Mouse (Mus musculus): ENCODE results near the gene Cmtm3. TPM values are rescaled to one million over a fixed set of nuclear protein-coding genes. Genes with fewer than 3 reads are reported as not detected.

The Cmtm3 gene
- polyA plus RNA-seq, 1 experiment from 2014 or later: 63.2 TPM

- WGBS: 86% methylated on average over 5 of the region's 5 CpGs
- Histone ChIP-seq H3K27me3 (ENCODE audit: low read depth, poor library complexity, severe bottlenecking) (no peaks in the 10 kb centered on the region), H3K4me1 (peaks cover 8% of the 10 kb centered on the region; the same call in 1 of the 2 replicates), H3K9me3 (replicated peaks) (no peaks in the 10 kb centered on the region), H3K36me3 (peaks cover 64% of the 10 kb centered on the region), H3K27ac (no peak overlapping the region), H3K4me3 (no peak overlapping the region)
- DNase-seq (ENCODE audit: low spot score): no peak
These were observed 9.8 kb downstream of the Cmtm3 start for GRCm38 (mm10) chr8:104348971-104349370.

DNA sequence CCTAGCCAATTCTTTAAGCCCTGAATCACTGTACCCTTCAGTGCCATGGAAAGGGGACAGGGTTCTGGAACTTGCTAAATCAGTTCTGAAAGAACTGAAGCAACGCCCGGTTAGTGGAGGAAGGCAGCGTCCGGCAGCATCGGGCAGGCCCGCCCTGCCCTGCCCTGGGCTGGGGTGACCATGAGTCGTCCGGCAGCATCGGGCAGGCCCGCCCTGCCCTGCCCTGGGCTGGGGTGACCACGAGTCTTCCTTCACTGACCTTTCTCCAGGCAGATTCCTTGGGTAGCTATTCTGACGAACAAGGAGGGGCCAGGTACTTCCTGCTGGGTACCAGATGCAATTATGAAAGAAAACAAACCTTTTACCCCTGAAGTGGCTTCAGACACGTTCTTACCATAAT is 10.8 kb downstream of the Cmtm3 start:
- Histone ChIP-seq H3K27ac (no peak overlapping the region), H3K27me3 (ENCODE audit: low read depth, poor library complexity, severe bottlenecking) (no peaks in the 10 kb centered on the region), H3K4me3 (no peak overlapping the region), H3K9me3 (replicated peaks) (no peaks in the 10 kb centered on the region), H3K4me1 (peaks cover 8% of the 10 kb centered on the region; the same call in 1 of the 2 replicates), H3K36me3 (peaks cover 70% of the 10 kb centered on the region)
- 81% methylated on average over 13 of the region's 13 CpGs for WGBS
- no peak for DNase-seq (ENCODE audit: low spot score)

DNA sequence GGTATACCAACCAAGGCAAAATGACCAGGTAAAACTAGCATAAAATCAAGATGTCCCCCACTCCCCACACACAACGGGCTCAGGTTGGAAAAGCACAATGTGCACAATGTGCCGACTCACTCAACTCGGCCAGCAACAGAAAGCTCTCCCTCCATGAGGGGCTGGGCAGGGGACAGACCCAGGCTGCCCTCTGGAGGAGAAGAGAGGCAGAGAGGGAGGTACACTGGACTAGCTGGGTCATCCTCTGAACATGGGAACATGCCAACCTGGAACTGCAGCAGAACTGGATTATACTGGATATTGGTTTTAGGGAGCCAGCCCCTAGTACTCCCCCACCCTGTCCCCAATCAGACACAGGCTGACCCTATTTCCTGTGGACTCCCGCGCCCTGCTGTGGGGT is 14.0 kb downstream of the Cmtm3 start:
- WGBS: 72% methylated on average over 5 of the region's 5 CpGs
- Histone ChIP-seq H3K4me1 (no peaks in the 10 kb centered on the region), H3K4me3 (no peak overlapping the region), H3K27ac (no peak overlapping the region), H3K9me3 (replicated peaks) (no peaks in the 10 kb centered on the region), H3K36me3 (peaks cover 62% of the 10 kb centered on the region), H3K27me3 (ENCODE audit: low read depth, poor library complexity, severe bottlenecking) (no peaks in the 10 kb centered on the region)
- no peak for DNase-seq (ENCODE audit: low spot score)

- no peak for DNase-seq (ENCODE audit: low spot score)
- Histone ChIP-seq H3K4me3 (no peak overlapping the region), H3K27ac (no peak overlapping the region), H3K36me3 (peaks cover 55% of the 10 kb centered on the region), H3K27me3 (ENCODE audit: low read depth, poor library complexity, severe bottlenecking) (no peaks in the 10 kb centered on the region), H3K9me3 (replicated peaks) (no peaks in the 10 kb centered on the region), H3K4me1 (0 out of 2 replicates have a peak, but pooled peaks cover 1% of the 10 kb centered on the region)
- WGBS: 91% methylated on average over 10 of the region's 10 CpGs
These were observed 15.3 kb downstream of the Cmtm3 start for GRCm38 (mm10) chr8:104354504-104354903.

GRCm38 (mm10) chr8:104358637-104359036 is 19.4 kb downstream of the Cmtm3 start:
- Histone ChIP-seq H3K9me3 (replicated peaks) (no peaks in the 10 kb centered on the region), H3K4me1 (0 out of 2 replicates have a peak, but pooled peaks cover 7% of the 10 kb centered on the region), H3K27me3 (ENCODE audit: low read depth, poor library complexity, severe bottlenecking) (no peaks in the 10 kb centered on the region), H3K36me3 (peaks cover 33% of the 10 kb centered on the region), H3K27ac (no peak overlapping the region), H3K4me3 (no peak overlapping the region)
- DNase-seq (ENCODE audit: low spot score): no peak
- WGBS: 89% methylated on average over 3 of the region's 3 CpGs

GRCm38 (mm10) chr8:104359778-104360456 is 20.7 kb downstream of the Cmtm3 start:
- no peak for DNase-seq (ENCODE audit: low spot score)
- Histone ChIP-seq H3K27me3 (ENCODE audit: low read depth, poor library complexity, severe bottlenecking) (no peaks in the 10 kb centered on the region), H3K4me1 (0 out of 2 replicates have a peak, but pooled peaks cover 7% of the 10 kb centered on the region), H3K36me3 (peaks cover 21% of the 10 kb centered on the region), H3K4me3 (no peak overlapping the region), H3K27ac (0 out of 2 replicates have a peak overlapping the region, but pooled peaks have one; percentile 12), H3K9me3 (replicated peaks) (no peaks in the 10 kb centered on the region)
- WGBS: 82% methylated on average over 15 of the region's 15 CpGs

- WGBS: 88% methylated on average over 9 of the region's 9 CpGs
- no peak for DNase-seq (ENCODE audit: low spot score)
- no peaks in the 10 kb centered on the region for H3K27me3 ChIP-seq (ENCODE audit: low read depth, poor library complexity, severe bottlenecking)
- H3K9me3 ChIP-seq (replicated peaks): no peaks in the 10 kb centered on the region
- H3K4me3 ChIP-seq: no peak overlapping the region
- no peak overlapping the region for H3K27ac ChIP-seq
- no peaks in the 10 kb centered on the region for H3K36me3 ChIP-seq
- H3K4me1 ChIP-seq: peaks cover 10% of the 10 kb centered on the region; the same call in 1 of the 2 replicates
These were observed 26.5 kb downstream of the Cmtm3 start for GRCm38 (mm10) chr8:104365695-104366094.

DNA sequence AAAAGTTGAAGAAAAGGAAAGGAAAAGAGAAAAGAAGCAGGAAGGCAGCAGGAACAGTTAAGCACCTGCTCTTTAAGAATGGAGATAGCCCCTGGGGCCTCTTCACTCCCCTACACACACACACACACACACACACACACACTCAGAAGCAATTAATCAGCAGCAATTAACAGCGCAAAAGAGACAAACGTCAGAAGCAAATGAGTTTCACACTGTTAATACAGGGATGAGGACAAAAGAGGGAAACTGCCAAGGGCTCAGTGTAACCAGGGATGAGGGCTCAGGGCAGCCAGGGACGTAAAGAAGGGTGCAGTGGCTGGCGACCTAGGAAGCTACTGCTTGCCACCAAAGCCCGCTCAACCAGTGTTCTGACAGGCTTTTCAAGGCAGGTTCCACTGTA is 28.2 kb downstream of the Cmtm3 start:
- Histone ChIP-seq H3K27ac (no peak overlapping the region), H3K4me1 (peaks cover 10% of the 10 kb centered on the region; the same call in 1 of the 2 replicates), H3K4me3 (no peak overlapping the region), H3K9me3 (replicated peaks) (no peaks in the 10 kb centered on the region), H3K27me3 (ENCODE audit: low read depth, poor library complexity, severe bottlenecking) (no peaks in the 10 kb centered on the region), H3K36me3 (peaks cover 7% of the 10 kb centered on the region; the same call in 1 of the 2 replicates)
- DNase-seq (ENCODE audit: low spot score): no peak
- WGBS: 67% methylated on average over 5 of the region's 5 CpGs

DNA sequence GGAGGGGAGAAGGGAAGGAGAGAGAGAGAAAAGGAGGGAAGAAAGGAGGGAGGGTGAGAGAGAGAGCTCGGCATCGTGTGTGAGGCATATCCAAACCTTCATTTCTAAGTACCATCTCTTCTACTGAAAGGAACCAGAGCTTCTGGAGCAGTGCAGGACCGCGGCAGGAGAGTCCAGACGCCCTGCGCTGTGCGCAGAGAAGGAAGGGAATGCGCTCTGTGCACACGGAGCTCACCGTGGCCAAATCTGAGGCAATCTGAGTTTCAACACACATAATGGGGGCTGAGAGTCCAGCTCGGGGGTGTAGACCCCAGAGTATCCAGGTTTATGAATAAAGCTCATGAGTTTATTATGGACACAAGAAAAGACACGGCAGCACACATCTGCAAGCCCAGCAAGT is 30.4 kb downstream of the Cmtm3 start:
- no peaks in the 10 kb centered on the region for H3K27me3 ChIP-seq (ENCODE audit: low read depth, poor library complexity, severe bottlenecking)
- H3K9me3 ChIP-seq (replicated peaks): no peaks in the 10 kb centered on the region
- DNase-seq (ENCODE audit: low spot score): no peak
- peaks cover 7% of the 10 kb centered on the region; the same call in 1 of the 2 replicates for H3K36me3 ChIP-seq
- H3K27ac ChIP-seq: no peak overlapping the region
- no peak overlapping the region for H3K4me3 ChIP-seq
- 91% methylated on average over 12 of the region's 12 CpGs for WGBS
- H3K4me1 ChIP-seq: peaks cover 10% of the 10 kb centered on the region; the same call in 1 of the 2 replicates

GRCm38 (mm10) chr8:104370071-104370470 is 30.9 kb downstream of the Cmtm3 start:
- Histone ChIP-seq H3K27me3 (ENCODE audit: low read depth, poor library complexity, severe bottlenecking) (no peaks in the 10 kb centered on the region), H3K36me3 (peaks cover 7% of the 10 kb centered on the region; the same call in 1 of the 2 replicates), H3K27ac (no peak overlapping the region), H3K4me3 (no peak overlapping the region), H3K9me3 (replicated peaks) (no peaks in the 10 kb centered on the region), H3K4me1 (peaks cover 14% of the 10 kb centered on the region)
- 79% methylated on average over 6 of the region's 6 CpGs for WGBS
- DNase-seq (ENCODE audit: low spot score): no peak

- Histone ChIP-seq H3K4me1 (peaks cover 18% of the 10 kb centered on the region), H3K36me3 (peaks cover 7% of the 10 kb centered on the region; the same call in 1 of the 2 replicates), H3K9me3 (replicated peaks) (no peaks in the 10 kb centered on the region), H3K27ac (no peak overlapping the region), H3K27me3 (ENCODE audit: low read depth, poor library complexity, severe bottlenecking) (no peaks in the 10 kb centered on the region), H3K4me3 (no peak overlapping the region)
- no peak for DNase-seq (ENCODE audit: low spot score)
- 86% methylated on average over 6 of the region's 6 CpGs for WGBS
These were observed 31.9 kb downstream of the Cmtm3 start for GRCm38 (mm10) chr8:104371121-104371520.

- WGBS: 92% methylated on average over 11 of the region's 11 CpGs
- DNase-seq (ENCODE audit: low spot score): no peak
- Histone ChIP-seq H3K36me3 (peaks cover 7% of the 10 kb centered on the region; the same call in 1 of the 2 replicates), H3K4me1 (peaks cover 21% of the 10 kb centered on the region), H3K4me3 (no peak overlapping the region), H3K27ac (no peak overlapping the region), H3K9me3 (replicated peaks) (no peaks in the 10 kb centered on the region), H3K27me3 (ENCODE audit: low read depth, poor library complexity, severe bottlenecking) (no peaks in the 10 kb centered on the region)
These were observed 34.6 kb downstream of the Cmtm3 start for GRCm38 (mm10) chr8:104373779-104374178.

- Histone ChIP-seq H3K27ac (no peak overlapping the region), H3K9me3 (replicated peaks) (no peaks in the 10 kb centered on the region), H3K36me3 (peaks cover 7% of the 10 kb centered on the region; the same call in 1 of the 2 replicates), H3K4me1 (peaks cover 21% of the 10 kb centered on the region), H3K27me3 (ENCODE audit: low read depth, poor library complexity, severe bottlenecking) (no peaks in the 10 kb centered on the region), H3K4me3 (no peak overlapping the region)
- WGBS: 88% methylated on average over 11 of the region's 11 CpGs
- DNase-seq (ENCODE audit: low spot score): no peak
These were observed 35.1 kb downstream of the Cmtm3 start for GRCm38 (mm10) chr8:104374269-104374668.
